In the genomic region with DNA sequence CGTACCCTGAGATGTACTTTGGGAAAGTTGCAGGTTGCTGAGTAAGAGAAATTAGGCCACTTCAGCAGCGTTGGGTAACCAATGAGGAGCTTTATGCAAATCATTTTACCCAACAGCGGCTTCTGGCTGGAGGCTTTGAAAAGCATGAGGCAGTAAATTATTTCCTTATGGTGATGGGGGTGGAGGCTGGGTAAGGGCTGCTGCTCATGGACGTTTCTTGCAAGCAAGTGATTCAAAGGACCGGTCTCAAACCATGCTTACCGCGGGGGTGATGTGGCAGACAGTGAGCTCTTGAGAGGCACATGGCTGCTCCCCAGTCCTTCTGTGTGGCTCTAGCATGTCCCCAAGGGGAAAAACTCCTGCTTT, we compare ENCODE assay signal across 8 mouse cellular contexts. TPM values are rescaled to one million over a fixed set of nuclear protein-coding genes. Genes with fewer than 3 reads are reported as not detected.
DNase-seq lines count a peak whose midpoint lies in the region; ATAC-seq and TF ChIP-seq lines count a peak whose summit lies in the region.

No protein-coding gene starts in this region.

- H3K4me2 ChIP-seq in liver, embryonic 15.5 days, result peak overlapping the region; percentile 49

- no peak for TF ChIP-seq POLR2A in kidney, adult 2 months (IDR thresholded peaks at IDR 0.05; ENCODE audit: low read depth, low read length)

- no peak overlapping the region for H3K4me3 ChIP-seq in kidney, adult 2 months (ENCODE audit: insufficient read depth, low read depth, low read length)
- no peak overlapping the region for H3K4me3 ChIP-seq in liver, embryonic 15.5 days (replicated peaks)

- peaks cover 7% of the 10 kb centered on the region; the same call in 1 of the 2 replicates for H3K4me1 ChIP-seq in kidney, adult 2 months (ENCODE audit: control insufficient read depth, insufficient read depth, low read length)
- H3K4me1 ChIP-seq in liver, embryonic 15.5 days (replicated peaks), result peaks cover 94% of the 10 kb centered on the region

- no peak for TF ChIP-seq CTCF in kidney, adult 2 months (conservative IDR thresholded peaks at IDR 0.05; ENCODE audit: insufficient read depth, insufficient read length, low read depth, low read length)

- H3K9me3 ChIP-seq in liver, embryonic 15.5 days (replicated peaks), result no peaks in the 10 kb centered on the region

- no peak overlapping the region for H3K9ac ChIP-seq in liver, embryonic 15.5 days

- peak; percentile 81 for ATAC-seq in liver, embryonic 15.5 days (ENCODE audit: insufficient read depth)

- DNase-seq in layer of hippocampus, adult 18-20 months (ENCODE audit: low spot score in 2 of 2), result peak; percentile 34 to 69
- DNase-seq in layer of hippocampus, adult 9-10 months (ENCODE audit: low spot score), result no peak
- DNase-seq in embryo, embryonic 10.5 days (ENCODE audit: low spot score), result peak; percentile 92
- DNase-seq in heart, adult 9 months (ENCODE audit: low spot score in 2 of 2), result peak; percentile 41 to 52
- DNase-seq in kidney, adult 2 months, result peak; percentile 92
- peak; percentile 71 for DNase-seq in neural tube, embryonic 10.5 days (ENCODE audit: extremely low spot score, low spot score)
- DNase-seq in thymus, adult 18-20 months, result peak; percentile 51 to 76

- WGBS in kidney, adult 2 months, result 3% methylated on average over 7 of the region's 7 CpGs
- WGBS in liver, embryonic 15.5 days (ENCODE audit: insufficient replicate concordance), result 1% methylated on average over 7 of the region's 7 CpGs

- H3K27me3 ChIP-seq in kidney, adult 2 months (replicated peaks; ENCODE audit: control insufficient read depth, insufficient read depth, low read length), result no peaks in the 10 kb centered on the region
- no peaks in the 10 kb centered on the region for H3K27me3 ChIP-seq in liver, embryonic 15.5 days

- no peaks in the 10 kb centered on the region for H3K36me3 ChIP-seq in kidney, adult 2 months (ENCODE audit: control insufficient read depth, insufficient read depth, low read length)
- peaks cover 5% of the 10 kb centered on the region; the same call in 1 of the 2 replicates for H3K36me3 ChIP-seq in liver, embryonic 15.5 days (replicated peaks)

- H3K27ac ChIP-seq in kidney, adult 2 months (ENCODE audit: insufficient read depth, low read depth, low read length), result no peak overlapping the region
- H3K27ac ChIP-seq in liver, embryonic 15.5 days (replicated peaks), result peak overlapping the region; percentile 45

RNA-seq across cellular contexts. Expression of a gene that starts 26.0 kb away (rescaled TPM):
- 10 to 100 TPM; 59.0 to 61.1 TPM for total RNA-seq in layer of hippocampus, adult 18-20 months (2021)
- polyA plus RNA-seq in kidney, adult 2 months (2012; rRNA removed), result 10.4 and 11.1 TPM in 2 replicates
- 17.3 and 20.1 TPM in 2 replicates for polyA plus RNA-seq in liver, embryonic 15.5 days (2015; fragmentation: Nextera tagmentation; extraction: Ambion mirVana)
